Mouse (Mus musculus): ENCODE results near the gene Jakmip3.

GRCm38 (mm10) chr7:138934523-138934922 lies 6.0 kb upstream of the Jakmip3 start:
- no peak for TF ChIP-seq NRF1 (IDR thresholded peaks at IDR 0.05; ENCODE audit: insufficient read depth, low read depth, low read length, poor library complexity, severe bottlenecking)
- TF ChIP-seq TAL1 (IDR thresholded peaks at IDR 0.05; ENCODE audit: low read length): no peak
- TF ChIP-seq GATA1 (IDR thresholded peaks at IDR 0.05; ENCODE audit: low read depth, low read length): no peak
- no peak for TF ChIP-seq MAX (IDR thresholded peaks at IDR 0.05; ENCODE audit: low read length)
- no peak for TF ChIP-seq USF1 (IDR thresholded peaks at IDR 0.05; ENCODE audit: low read depth, low read length)

Measured in MEL (cell line).